ENCODE assay signal across 1 mouse cellular context in genomic region chr14:54424634-54425033, GRCm38 (mm10).
TF ChIP-seq lines count a peak whose summit lies in the region.

No protein-coding gene starts in this region.

TF ChIP-seq in MEL, 35 proteins besides CTCF, POLR2A, EP300 and RAD21 (continued from another document):
- TF ChIP-seq CHD1 (IDR thresholded peaks at IDR 0.05; ENCODE audit: low read depth, low read length) = peak; percentile 58; the same call in 1 of the 2 replicates
- TF ChIP-seq SIN3A (IDR thresholded peaks at IDR 0.05; ENCODE audit: low read length) = peak; percentile 93
- TF ChIP-seq UBTF (IDR thresholded peaks at IDR 0.05; ENCODE audit: borderline replicate concordance, insufficient read depth, low read depth, low read length) = no peak
- TF ChIP-seq USF1 (IDR thresholded peaks at IDR 0.05; ENCODE audit: low read depth, low read length) = no peak
- TF ChIP-seq RCOR1 (IDR thresholded peaks at IDR 0.05; ENCODE audit: low read depth, low read length) = peak; percentile 44
- peak; percentile 51 for TF ChIP-seq NELFE (IDR thresholded peaks at IDR 0.05; ENCODE audit: low read depth, low read length)
- TF ChIP-seq MAZ (IDR thresholded peaks at IDR 0.05; ENCODE audit: low read depth, low read length) = no peak
- peak; percentile 18; the same call in 1 of the 2 replicates for TF ChIP-seq ELF1 (IDR thresholded peaks at IDR 0.05; ENCODE audit: low read depth, low read length)
- peak; percentile 92; the same call in 1 of the 2 replicates for TF ChIP-seq ZMIZ1 (IDR thresholded peaks at IDR 0.05; ENCODE audit: low read depth, low read length)
